Mouse (Mus musculus) ES-CJ7 (cell line): ENCODE results near the gene Tex44.

Experiments used
- DNase-seq: peaks from one replicate; pipeline ENCODE4 v3.0.0; 2011; ENCODE audit warnings: low read depth, low spot score

Gene Tex44

DNA sequence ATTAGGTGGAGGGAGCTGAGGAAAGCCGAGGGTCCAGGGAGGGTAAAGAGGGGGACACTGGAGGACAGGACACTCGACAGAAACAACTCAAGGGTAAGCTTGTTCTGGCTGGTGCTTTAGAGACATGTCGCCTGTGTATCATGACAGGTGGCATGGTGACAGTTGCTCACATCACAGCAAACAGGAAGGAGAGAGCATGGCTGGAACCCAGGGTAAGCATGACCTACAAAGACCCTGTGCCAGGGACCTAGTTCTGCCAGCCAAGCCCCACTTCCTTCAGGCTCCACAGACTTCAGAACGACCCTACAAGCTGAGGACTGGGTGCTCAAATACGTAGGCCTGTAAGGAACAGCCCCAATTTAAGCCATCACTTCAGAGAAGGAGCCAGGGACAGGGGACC, 2.2 kb upstream of the Tex44 start:
- no peak for DNase-seq

DNA sequence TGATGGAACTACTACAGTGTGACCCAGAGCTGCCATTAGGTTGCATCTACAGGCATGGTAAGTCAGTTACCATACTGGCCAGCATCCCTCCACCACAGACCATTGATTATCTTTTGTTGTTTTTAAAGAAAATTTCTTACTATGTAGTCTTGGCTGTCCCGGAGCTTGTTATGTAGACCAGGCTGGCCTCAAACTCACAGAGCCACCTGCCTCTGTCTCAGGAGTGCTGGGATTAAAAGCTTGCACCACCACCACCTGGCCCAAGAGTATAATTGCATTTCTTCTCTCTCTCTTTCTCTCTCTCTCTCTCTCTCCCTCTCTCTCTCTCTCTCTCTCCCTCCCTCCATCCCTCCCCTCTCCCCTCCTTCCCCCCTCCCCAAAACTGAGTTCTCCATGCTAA, 1.8 kb upstream of the Tex44 start:
- no peak for DNase-seq

DNA sequence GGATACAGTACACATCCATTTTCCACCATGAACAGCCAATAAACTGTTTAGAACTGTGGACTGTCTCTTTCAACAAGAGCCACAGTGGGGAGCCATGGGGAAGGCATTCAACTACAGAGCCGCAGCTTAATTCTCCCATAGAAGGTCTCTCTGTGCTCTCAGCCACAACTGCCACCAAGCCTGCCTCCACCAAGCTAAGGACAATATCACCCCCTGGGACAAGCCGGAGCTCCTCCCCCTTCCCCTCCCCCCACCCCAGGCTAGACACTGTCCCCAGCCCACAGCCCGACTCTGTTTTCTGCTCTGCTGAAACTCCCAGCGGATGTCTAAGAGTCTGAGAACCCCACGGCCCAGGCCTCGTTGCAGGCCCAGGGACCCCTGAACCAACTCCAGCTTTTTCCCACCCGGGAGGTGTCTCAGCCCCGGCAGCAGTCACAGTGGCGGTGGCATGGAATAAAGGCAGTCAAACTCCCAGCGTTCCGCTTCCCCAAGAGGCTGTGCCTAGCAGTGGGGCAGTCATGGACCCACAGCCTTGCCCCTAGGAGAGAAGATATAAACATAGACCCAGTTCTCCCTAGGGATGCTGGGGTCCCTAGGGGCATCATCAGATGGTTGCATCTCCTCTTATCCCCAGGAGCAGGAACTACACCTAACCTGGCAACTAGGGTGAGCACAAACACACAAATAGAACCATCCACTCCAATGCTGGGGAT, 1.1 kb upstream of the Tex44 start:
- no peak for DNase-seq

DNA sequence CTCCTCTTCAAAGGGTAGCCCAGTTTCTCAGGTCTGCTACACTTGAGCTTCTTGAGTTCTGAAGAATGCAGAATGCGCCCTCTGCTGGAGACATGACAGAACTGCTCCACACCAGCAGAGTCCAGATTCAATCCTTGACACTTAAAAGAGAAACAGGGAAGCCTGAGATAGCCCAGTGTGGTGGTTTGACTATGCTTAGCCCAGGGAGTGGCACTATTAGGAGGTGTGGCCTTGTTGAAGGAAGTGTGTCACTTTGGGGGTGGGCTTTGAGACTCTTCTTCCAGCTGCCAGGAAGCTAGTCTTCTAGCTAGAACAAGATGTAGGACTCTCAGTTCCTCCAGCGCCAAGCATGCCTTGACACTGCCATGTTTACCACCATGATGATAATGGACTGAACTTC, 3.9 kb downstream of the Tex44 start:
- DNase-seq = peak; percentile 97

DNA sequence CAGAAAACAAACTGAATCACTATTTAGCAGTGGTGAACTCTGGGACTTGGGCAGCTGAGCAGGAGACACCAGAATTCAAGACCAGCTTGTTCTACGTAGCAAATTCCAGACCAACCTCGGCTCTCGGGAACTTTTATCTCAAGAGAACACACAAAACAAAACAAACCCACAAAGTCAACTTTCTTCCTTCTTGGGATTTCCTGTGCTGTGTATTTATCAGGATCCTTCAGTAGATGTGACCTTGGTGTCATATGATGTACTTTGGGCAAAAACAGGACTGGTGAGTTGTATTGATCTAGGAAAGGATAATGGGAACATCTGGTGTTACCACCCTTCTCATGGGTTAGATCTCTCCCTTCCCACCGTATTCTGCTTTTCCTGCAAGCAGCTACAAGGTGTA, 6.6 kb downstream of the Tex44 start:
- no peak for DNase-seq

DNA sequence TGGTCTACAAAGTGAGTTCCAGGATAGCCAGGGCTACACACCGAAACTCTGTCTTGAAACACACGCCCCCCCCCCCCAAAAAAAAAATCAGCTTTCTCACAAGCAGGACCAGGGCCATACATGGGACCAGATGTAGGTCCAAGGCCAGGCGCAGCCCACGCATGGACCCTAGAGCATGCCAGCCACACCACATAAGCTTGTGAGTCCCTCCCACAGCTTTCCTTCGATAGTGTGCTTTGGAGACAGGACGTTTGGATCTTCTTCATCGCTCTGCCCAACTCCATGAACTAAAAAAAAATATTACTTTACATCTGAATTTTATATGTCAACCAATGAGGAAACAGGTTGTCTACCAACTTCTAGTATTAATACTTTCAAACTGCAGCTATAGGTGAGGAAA, 7.2 kb downstream of the Tex44 start:
- DNase-seq = no peak

DNA sequence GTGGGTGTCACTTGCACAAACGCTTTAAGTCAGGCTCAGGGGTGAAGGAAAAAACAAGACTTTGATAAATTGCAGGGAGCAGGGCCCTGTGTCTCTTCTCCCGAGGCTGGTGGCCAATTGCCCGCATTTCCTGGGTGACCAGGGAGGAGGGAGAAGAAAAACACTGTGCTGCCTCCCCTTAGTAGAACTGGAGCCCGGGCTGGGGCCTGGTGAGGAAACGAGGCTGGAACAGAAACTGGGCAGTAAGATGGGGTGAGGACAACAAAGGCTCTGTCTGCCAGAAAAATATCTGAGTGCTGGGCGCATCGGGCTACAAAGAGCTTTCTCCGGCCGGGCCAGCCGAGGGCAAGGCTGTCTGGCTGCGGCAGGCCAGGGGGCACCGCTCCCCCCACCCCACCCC, 7.9 kb downstream of the Tex44 start:
- DNase-seq = no peak

DNA sequence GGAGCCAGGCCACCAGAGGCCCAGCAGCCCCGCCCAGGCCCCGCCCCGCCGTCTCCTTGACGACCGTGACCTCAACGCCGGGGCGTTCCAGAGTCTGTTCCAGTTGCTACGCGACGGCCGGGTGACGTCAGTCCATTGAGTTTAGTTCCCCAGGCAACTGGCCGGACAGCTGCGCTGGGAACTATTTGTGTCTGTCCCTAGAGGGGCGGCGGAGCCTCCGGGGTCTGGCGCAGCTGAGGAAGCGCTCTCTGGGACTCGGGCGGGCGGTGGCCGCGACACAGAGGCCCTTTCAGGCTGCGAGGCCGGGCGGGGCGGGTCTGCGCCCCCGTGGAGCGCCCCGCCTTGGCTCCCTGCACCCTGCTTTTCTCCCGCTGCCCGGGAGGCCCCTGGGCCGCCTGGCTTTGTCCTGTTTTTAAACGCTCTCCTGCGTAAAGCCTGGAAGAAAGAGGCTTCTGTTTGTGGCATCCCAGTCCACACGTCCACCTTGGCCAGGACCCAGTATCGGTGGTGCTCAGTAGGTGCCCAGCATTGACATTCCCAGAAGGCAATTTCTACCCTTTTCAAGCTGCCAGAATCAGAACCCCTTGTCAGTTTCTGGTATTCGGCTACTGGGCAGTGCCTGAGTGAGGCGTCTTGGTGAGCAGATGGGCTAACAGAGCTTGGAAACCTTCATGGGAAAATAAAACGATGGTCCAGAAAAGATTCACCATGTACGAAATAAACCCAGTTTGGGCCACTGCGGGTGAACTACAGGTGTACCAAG, 8.5 kb downstream of the Tex44 start:
- DNase-seq = peak; percentile 99

DNA sequence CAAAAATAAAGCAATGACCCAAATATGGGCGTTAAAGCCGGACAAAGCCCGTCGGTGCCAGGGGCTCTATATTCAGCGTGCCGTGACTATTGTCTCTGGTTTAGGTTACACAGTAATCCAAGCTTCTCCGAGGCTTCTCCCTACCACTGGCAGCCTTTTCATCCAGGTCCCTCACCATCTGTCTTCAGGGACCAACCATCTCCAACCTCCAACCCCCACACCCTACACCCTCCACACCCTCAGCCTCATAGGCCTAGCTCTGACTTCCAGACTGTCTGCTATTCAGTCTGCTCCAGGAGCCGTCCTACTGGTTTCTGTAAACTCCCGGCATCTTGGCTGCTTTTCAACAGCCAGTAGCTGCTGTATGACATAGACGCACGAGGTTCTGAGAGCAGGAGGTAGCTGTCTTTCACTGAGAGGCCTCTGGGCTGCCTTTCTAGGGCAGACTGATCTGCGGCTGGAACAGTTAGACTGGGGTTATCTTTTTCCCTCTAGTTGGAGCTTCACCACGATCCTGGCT, 9.2 kb downstream of the Tex44 start:
- peak; percentile 49 for DNase-seq

DNA sequence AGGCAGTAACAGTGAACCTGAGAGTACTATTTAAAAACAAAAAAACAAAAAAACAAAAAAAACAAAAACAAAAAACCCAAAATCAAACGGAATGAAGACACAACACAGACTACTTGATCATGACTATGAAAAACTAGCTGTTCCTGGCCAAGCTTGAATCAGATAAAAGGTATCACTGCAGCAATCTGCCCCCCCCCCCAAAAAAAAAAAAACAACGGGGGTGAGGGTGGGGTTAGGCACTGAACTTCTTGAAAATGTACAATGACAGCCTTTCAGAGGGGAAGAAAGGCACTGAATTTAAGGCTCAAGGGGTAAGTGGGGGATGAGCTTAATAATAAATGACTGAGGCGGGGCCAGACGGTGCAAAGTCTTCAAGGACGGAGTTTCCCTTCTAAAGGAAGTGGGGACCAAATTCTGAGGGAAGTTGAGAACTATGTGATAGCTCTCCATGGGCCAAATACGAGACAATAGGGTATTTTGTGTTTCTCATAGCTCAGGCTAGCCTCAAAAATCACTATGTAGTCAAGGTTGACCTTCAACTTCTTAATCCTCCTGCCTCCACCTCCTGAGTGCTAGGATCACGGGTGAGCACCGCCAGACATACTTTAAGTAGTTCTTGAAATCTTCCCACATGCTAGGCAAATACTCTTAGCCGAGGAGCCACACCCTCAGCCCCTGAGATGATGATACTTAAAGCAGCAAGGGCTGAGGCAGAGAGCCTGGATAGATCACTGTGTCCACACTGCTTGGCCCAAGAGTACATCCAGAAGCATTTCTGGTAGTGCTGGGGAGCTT, 11.3 kb downstream of the Tex44 start:
- DNase-seq = peak; percentile 54

DNA sequence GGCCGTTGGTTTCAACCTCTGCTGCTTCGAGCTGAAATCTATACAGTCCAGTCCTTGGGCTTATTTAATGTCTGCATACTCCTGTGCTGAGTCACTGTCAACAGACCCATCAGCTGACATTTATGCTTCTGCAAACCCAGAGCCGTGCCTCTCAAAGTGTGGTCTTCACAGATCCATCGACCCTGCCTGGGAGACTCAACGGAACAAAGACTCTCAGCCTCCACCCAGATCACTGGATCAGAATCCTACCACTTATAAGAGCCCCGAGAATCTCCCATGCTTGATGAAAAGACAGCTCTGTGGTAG, 11.8 kb downstream of the Tex44 start:
- no peak for DNase-seq

DNA sequence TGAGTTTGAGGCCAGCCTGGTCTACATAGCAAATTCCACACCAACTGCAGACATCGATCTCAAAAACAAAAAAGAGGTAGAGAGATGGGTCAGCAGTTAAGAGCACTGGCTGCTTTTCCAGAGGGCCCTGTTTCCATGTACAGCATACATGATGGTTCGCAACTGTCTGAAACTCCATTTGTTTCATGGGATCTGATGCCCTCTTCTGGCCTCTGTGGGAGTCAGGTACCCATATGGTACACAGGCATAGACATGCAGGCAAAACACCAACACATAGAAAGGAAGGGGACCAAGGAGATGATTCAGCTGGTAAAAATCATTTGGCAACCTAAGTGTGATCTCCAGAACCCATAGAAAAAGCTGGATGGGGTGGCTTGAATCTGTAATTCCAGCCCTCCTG, 12.4 kb downstream of the Tex44 start:
- DNase-seq = no peak

DNA sequence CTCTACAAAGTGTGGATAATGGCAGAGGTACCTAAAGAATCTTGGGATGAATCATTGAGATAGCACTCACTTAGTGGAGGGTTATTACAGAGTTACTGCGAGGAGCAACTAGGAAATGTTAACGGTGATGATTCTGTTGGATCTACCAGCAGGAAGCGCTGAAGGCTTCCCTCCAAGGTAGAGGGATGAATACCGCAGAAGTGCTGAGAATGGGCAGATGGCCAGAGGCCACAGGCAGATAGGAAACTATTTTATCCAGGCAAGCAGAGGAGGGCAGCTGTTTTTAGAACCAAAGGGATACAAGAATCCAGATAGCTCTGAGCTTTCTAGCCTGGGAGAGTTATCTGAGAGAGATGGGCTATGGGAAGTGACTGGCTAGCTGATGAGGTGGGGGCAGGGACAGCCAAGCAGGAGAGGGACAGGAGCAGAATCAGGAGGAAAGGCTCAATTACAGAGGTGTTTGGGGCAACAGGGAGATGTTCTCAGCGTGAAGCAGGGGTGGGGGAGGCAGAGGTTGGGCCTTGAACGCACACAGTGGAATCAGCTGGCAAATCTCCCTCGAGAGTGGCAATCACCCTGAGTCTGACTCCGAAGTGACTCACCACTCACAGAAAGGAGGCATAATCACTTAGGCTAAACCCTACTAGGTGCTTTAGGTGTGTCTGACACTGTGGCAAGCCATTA, 13.5 kb downstream of the Tex44 start:
- no peak for DNase-seq

DNA sequence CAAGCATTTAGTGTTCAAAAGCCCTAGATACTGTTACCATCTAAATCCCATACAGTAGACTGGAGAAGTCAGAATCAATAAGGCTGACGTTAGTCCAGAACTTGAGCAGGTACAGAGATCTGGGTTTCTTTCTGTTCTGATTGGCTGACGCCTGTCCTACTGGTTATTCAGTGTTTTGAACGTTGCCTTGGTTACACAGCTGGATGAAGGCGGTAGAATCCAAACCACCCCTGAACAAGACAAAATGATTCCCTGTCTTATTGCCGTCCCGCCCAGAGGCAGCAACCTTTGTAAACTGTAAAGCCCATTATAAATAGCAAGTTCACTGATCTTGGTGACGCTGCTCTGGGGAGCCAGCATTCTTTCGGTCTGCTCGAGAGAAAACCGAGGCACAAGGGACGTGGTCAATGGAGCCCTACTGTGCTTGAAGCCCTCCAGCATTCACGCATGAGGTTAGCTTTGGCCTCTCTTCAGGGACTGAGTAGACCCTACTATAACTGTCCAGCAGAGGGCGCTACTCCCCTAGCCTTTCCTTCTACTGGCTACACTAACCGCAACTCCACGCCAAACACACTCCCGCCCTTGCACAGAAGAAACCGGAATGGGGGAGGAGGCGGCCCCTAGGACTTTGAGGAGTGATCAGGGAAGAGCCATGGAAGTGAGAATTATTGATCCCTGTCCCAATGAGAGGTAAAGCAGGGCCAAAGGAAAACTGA, 14.2 kb downstream of the Tex44 start:
- DNase-seq = peak; percentile 99

DNA sequence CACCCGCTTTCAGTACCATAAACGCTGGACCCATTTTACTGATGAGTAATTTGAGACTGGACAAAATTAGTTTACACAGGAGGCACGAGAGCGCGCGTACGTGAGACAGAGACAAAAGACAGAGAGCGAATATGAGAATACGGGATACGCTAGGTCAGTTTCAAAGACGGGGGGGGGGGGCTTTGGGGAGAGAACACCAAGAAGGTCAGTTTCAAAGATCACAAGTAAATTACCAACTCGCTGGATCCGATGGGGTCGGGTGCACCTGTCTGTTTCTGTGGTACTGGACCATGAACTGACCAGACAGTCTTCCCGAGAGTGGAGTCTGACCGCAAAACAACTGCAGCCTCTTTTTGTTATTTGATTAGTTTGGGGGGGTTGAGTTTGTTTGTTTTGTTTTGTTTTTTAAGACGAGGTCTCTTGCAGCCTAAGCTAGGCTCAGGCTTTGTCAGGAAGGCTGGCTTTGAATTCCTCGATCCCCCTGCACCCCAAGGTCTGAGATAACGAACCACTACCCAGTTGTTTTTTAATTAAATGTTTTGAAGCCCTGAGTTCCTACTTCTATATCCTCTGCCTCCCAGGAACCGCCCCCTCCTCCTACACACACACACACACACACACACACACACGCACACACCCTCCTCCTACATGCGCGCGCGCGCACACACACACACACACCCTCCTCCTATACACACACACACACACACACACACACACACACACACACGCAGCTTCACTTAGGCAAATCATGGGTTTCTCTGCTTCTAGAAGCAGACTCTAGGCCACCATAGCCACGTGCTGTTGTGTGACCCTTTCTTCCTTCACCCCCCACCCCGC, 15.0 kb downstream of the Tex44 start:
- DNase-seq = peak; percentile 58

DNA sequence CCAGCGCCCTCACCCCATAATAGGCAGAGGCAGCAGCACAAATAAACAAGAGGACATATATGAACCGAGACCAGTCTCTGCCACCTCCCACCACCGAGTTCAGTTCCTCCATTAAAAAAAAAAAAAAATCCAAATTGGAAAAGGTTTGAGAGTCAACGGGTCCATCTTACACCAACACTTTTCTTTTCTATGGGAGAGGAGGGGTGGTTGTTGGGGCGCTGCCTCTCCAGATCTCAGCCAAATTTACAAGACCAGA, 15.5 kb downstream of the Tex44 start:
- DNase-seq = no peak

DNA sequence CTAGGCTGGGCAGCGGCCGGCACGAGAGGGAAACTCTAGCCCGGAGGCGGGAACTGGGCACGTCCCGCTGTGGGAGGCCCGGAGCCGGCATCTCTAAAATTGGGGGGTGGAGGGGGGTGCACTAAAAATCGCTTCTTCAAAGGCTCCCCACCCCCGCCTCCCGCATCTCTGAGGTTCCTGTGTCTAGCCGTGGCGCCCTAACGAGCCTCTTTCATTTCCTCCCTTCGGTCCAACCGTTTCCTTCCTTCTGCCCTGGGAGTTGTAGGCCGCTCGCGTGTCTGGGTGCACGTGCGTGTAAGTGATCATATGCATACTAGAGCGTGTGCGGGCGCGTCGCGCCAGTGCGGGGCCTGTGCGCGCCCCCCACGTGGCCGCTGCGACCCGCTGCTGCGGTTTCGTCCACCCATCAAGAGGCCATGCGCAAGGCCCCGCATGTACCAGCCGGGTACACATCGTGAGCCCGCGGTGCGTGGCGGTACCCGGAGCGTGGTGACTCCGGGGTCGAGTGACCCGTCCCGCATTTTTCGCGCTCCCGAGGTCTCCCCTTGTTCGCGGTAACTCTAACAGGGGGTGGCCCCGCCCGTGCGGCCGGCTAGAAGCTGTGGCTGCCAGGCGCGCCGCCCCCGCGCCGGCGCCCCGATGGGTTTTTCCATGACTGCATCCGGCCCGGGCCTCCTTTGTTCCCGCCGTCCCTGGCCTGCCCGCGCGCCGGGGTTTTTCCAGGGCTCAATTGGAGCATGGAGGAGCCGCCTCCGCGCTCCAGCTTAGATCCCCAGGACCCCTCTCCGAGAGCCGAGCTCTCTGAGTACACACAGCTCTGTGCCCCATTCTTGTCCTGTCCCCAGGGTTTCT, 16.1 kb downstream of the Tex44 start:
- peak; percentile 71 for DNase-seq

DNA sequence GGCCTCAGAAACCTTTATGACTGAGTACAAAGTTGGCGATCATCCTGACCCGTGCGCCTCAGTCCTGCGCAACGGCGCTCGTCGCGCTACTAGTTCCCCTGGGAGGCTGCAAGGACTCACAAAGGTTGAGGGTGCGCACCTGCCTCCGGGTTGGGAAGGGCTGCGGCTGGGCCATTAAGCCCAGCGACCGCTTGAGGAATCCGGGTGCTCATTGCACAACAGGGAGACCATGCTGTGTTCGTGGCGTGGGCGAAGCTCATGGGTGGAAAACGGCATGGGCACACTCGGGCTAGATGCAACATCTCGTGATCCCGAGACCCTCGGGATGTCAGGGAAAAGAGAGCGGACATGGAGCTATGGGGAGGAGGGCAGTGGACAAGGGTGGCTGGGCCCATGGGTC, 16.7 kb downstream of the Tex44 start:
- peak; percentile 65 for DNase-seq

DNA sequence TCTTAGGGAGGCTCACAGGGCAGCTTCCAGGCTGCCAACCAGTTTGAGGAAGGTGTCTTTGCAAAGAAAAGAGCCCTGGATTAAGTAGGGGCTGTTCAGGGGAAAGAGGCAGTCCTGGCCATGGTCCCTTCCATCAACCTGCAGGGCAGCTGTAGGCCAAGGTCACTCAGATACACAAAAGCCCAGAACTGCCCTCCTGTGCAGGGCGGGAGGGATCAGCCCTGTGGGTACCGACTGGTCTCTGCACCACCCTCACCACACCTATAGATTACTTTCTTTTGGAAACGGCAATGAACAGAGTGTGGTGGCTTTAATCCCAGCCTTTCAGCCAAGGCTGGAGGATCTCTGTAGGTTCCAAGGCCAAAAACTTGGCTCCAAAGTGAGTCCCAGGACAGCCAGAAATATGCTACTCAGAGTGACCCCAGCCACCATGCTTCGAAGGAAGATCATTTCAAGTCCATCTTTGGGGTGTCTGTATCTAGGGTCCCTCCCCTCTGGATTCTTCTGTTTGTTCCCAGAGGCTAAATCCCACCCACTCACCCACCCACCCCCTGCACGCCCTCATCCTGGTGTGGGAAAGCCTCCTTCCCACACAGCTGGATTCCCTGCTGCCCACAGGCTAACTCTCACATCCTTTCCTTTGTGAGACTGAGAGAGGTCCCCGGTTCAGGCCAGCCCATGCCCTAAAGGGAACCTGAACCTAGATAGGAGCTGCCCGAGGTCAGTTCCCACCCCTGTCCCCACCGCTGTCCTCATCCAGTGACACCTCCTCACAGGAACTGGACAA, 17.4 kb downstream of the Tex44 start:
- DNase-seq = no peak
